Mouse (Mus musculus): ENCODE measurements at regions not wholly inside any gene's neighbourhood (a gene's known extent, or its start where the extent isn't known, plus 50 kb on each side); places are given as distances from the start of the nearest gene placed in this dataset.

GRCm38 (mm10) chr13:85414951-85415350, 126.0 kb upstream of the Rasa1 start:
- Histone ChIP-seq H3K4me2 (ENCODE audit: low read depth) (no peak overlapping the region), H3K27me3 (ENCODE audit: control insufficient read depth, insufficient read depth, insufficient read length) (no peaks in the 10 kb centered on the region), H3K79me2 (ENCODE audit: control insufficient read depth, insufficient read depth) (no peaks in the 10 kb centered on the region), H3K36me3 (ENCODE audit: control insufficient read depth, insufficient read depth) (no peaks in the 10 kb centered on the region), H3K4me3 (no peak overlapping the region), H3ac (ENCODE audit: control insufficient read depth, insufficient read length) (no peak overlapping the region)
- TF ChIP-seq REST (IDR thresholded peaks at IDR 0.05; ENCODE audit: insufficient read depth, insufficient read length): no peak
- TF ChIP-seq MYOD1 (IDR thresholded peaks at IDR 0.05; ENCODE audit: control insufficient read depth in 1 of 3, insufficient read length in 2 of 3, low read depth in 2 of 3): no peak
- no peak for TF ChIP-seq USF1 (IDR thresholded peaks at IDR 0.05; ENCODE audit: low read depth)
- TF ChIP-seq E2F4 (IDR thresholded peaks at IDR 0.05; ENCODE audit: insufficient read depth): no peak
- TF ChIP-seq SRF (IDR thresholded peaks at IDR 0.05; ENCODE audit: control insufficient read depth, insufficient read length, low read depth): no peak
- TF ChIP-seq MAX (IDR thresholded peaks at IDR 0.05; ENCODE audit: low read depth): no peak

- no peak overlapping the region for H3K4me2 ChIP-seq (ENCODE audit: low read depth)
- no peaks in the 10 kb centered on the region for H3K79me2 ChIP-seq (ENCODE audit: control insufficient read depth, insufficient read depth)
- H3K36me3 ChIP-seq (ENCODE audit: control insufficient read depth, insufficient read depth): no peaks in the 10 kb centered on the region
Observed at GRCm38 (mm10) chr13:85411327-85411726, 122.4 kb upstream of the Rasa1 start.

GRCm38 (mm10) chr13:85398834-85399233, 109.9 kb upstream of the Rasa1 start:
- Histone ChIP-seq H3K4me3 (no peak overlapping the region), H3K4me2 (ENCODE audit: low read depth) (no peak overlapping the region), H3ac (ENCODE audit: control insufficient read depth, insufficient read length) (no peak overlapping the region), H3K79me2 (ENCODE audit: control insufficient read depth, insufficient read depth) (no peaks in the 10 kb centered on the region), H3K27me3 (ENCODE audit: control insufficient read depth, insufficient read depth, insufficient read length) (no peaks in the 10 kb centered on the region), H3K36me3 (ENCODE audit: control insufficient read depth, insufficient read depth) (no peaks in the 10 kb centered on the region)
- no peak for TF ChIP-seq POLR2AphosphoS2 (IDR thresholded peaks at IDR 0.05; ENCODE audit: insufficient read length, low read depth)
- no peak for TF ChIP-seq REST (IDR thresholded peaks at IDR 0.05; ENCODE audit: insufficient read depth, insufficient read length)
- no peak for TF ChIP-seq TCF12 (IDR thresholded peaks at IDR 0.05; ENCODE audit: insufficient read depth, poor library complexity, severe bottlenecking)
- no peak for TF ChIP-seq E2F4 (IDR thresholded peaks at IDR 0.05; ENCODE audit: insufficient read depth)
- no peak for TF ChIP-seq SRF (IDR thresholded peaks at IDR 0.05; ENCODE audit: control insufficient read depth, insufficient read length, low read depth)
- no peak for TF ChIP-seq MAX (IDR thresholded peaks at IDR 0.05; ENCODE audit: low read depth)
- no peak for TF ChIP-seq TCF3 (IDR thresholded peaks at IDR 0.05; ENCODE audit: insufficient read length, low read depth)
- TF ChIP-seq MYOG (IDR thresholded peaks at IDR 0.05; ENCODE audit: control insufficient read depth in 1 of 3, insufficient read depth in 1 of 3, insufficient read length in 2 of 3, low read depth in 2 of 3): no peak
- TF ChIP-seq CEBPB (IDR thresholded peaks at IDR 0.05; ENCODE audit: insufficient read depth, poor library complexity, severe bottlenecking): no peak
- TF ChIP-seq MYOD1 (IDR thresholded peaks at IDR 0.05; ENCODE audit: control insufficient read depth in 1 of 3, insufficient read length in 2 of 3, low read depth in 2 of 3): no peak
- no peak for TF ChIP-seq POLR2A (IDR thresholded peaks at IDR 0.05; ENCODE audit: insufficient read length, low read depth)
- no peak for TF ChIP-seq USF1 (IDR thresholded peaks at IDR 0.05; ENCODE audit: low read depth)

More at GRCm38 (mm10) chr13:85411327-85411726, 122.4 kb upstream of the Rasa1 start:
- TF ChIP-seq E2F4 (IDR thresholded peaks at IDR 0.05; ENCODE audit: insufficient read depth) (no peak), REST (IDR thresholded peaks at IDR 0.05; ENCODE audit: insufficient read depth, insufficient read length) (no peak)
- H3K27me3 ChIP-seq (ENCODE audit: control insufficient read depth, insufficient read depth, insufficient read length): no peaks in the 10 kb centered on the region
- H3ac ChIP-seq (ENCODE audit: control insufficient read depth, insufficient read length): no peak overlapping the region
- H3K4me3 ChIP-seq: no peak overlapping the region

- Histone ChIP-seq H3K4me2 (ENCODE audit: low read depth) (peak overlapping the region; percentile 24), H3ac (ENCODE audit: control insufficient read depth, insufficient read length) (no peak overlapping the region), H3K4me3 (no peak overlapping the region), H3K27me3 (ENCODE audit: control insufficient read depth, insufficient read depth, insufficient read length) (no peaks in the 10 kb centered on the region), H3K79me2 (ENCODE audit: control insufficient read depth, insufficient read depth) (no peaks in the 10 kb centered on the region), H3K36me3 (ENCODE audit: control insufficient read depth, insufficient read depth) (no peaks in the 10 kb centered on the region)
- peak; percentile 56; the same call in 1 of the 2 replicates for TF ChIP-seq CEBPB (IDR thresholded peaks at IDR 0.05; ENCODE audit: insufficient read depth, poor library complexity, severe bottlenecking)
- no peak for TF ChIP-seq MYOG (IDR thresholded peaks at IDR 0.05; ENCODE audit: control insufficient read depth in 1 of 3, insufficient read depth in 1 of 3, insufficient read length in 2 of 3, low read depth in 2 of 3)
Observed at GRCm38 (mm10) chr13:85376338-85376998, 87.5 kb upstream of the Rasa1 start.

- no peak for TF ChIP-seq REST (IDR thresholded peaks at IDR 0.05; ENCODE audit: insufficient read depth, insufficient read length)
- no peak for TF ChIP-seq MYOG (IDR thresholded peaks at IDR 0.05; ENCODE audit: control insufficient read depth in 1 of 3, insufficient read depth in 1 of 3, insufficient read length in 2 of 3, low read depth in 2 of 3)
- no peak for TF ChIP-seq USF1 (IDR thresholded peaks at IDR 0.05; ENCODE audit: low read depth)
- TF ChIP-seq CEBPB (IDR thresholded peaks at IDR 0.05; ENCODE audit: insufficient read depth, poor library complexity, severe bottlenecking): no peak
- TF ChIP-seq MAX (IDR thresholded peaks at IDR 0.05; ENCODE audit: low read depth): no peak
- TF ChIP-seq TCF3 (IDR thresholded peaks at IDR 0.05; ENCODE audit: insufficient read length, low read depth): no peak
- no peak for TF ChIP-seq POLR2A (IDR thresholded peaks at IDR 0.05; ENCODE audit: insufficient read length, low read depth)
- no peak for TF ChIP-seq TCF12 (IDR thresholded peaks at IDR 0.05; ENCODE audit: insufficient read depth, poor library complexity, severe bottlenecking)
- no peak for TF ChIP-seq E2F4 (IDR thresholded peaks at IDR 0.05; ENCODE audit: insufficient read depth)
- TF ChIP-seq MYOD1 (IDR thresholded peaks at IDR 0.05; ENCODE audit: control insufficient read depth in 1 of 3, insufficient read length in 2 of 3, low read depth in 2 of 3): no peak
- TF ChIP-seq SRF (IDR thresholded peaks at IDR 0.05; ENCODE audit: control insufficient read depth, insufficient read length, low read depth): no peak
- no peak for TF ChIP-seq POLR2AphosphoS2 (IDR thresholded peaks at IDR 0.05; ENCODE audit: insufficient read length, low read depth)
- peak overlapping the region; percentile 54 for H3K4me2 ChIP-seq (ENCODE audit: low read depth)
- H3K4me3 ChIP-seq: no peak overlapping the region
- H3K79me2 ChIP-seq (ENCODE audit: control insufficient read depth, insufficient read depth): no peaks in the 10 kb centered on the region
- no peaks in the 10 kb centered on the region for H3K36me3 ChIP-seq (ENCODE audit: control insufficient read depth, insufficient read depth)
- H3K27me3 ChIP-seq (ENCODE audit: control insufficient read depth, insufficient read depth, insufficient read length): no peaks in the 10 kb centered on the region
- no peak overlapping the region for H3ac ChIP-seq (ENCODE audit: control insufficient read depth, insufficient read length)
Observed at GRCm38 (mm10) chr13:85359621-85360020, 70.7 kb upstream of the Rasa1 start.
